Mouse (Mus musculus) kidney, adult 2 months (tissue): ENCODE data around the gene Nfkb2.

Source experiments
- CTCF ChIP-seq: fragments of 200-500 bp; conservative IDR thresholded peaks from 2 replicates; pipeline ENCODE4 v1.5.1; 2011; ENCODE audit warnings: low read depth, mild to moderate bottlenecking, control low read depth, low read length, moderate library complexity, mixed read lengths; ENCODE audit not compliant: insufficient read depth, insufficient read length
- POLR2A ChIP-seq: fragments of 200-500 bp; IDR thresholded peaks from one replicate; pipeline ENCODE4 v1.6.1; 2011; ENCODE audit warnings: low read depth, low read length, control low read depth

- TF ChIP-seq CTCF (no peak), POLR2A (no peak)
Observed at GRCm38 (mm10) chr19:46286926-46287325, 17.2 kb upstream of the Nfkb2 start.
